In genomic region chr14:78533701-78534100, GRCm38 (mm10) we compare ENCODE assay signal across 19 mouse cellular contexts.
"Had no signal": no experiment of that assay in that cellular context is flagged by ENCODE, and none has a peak within 500 bp of the region (broad histone marks: within the 10 kb centered on the region; RNA-seq: fewer than 3 reads in every experiment).

No protein-coding gene starts in this region.

- H3K27me3 ChIP-seq: intestine, embryonic 15.5 days; kidney, embryonic 15.5 days; limb, embryonic 15.5 days; megakaryocyte, embryonic 14.5 days; midbrain, embryonic 12.5 days; neural tube, embryonic 12.5 days; stomach, embryonic 15.5 days had no signal

- H3K9ac ChIP-seq: intestine, embryonic 15.5 days; kidney, embryonic 15.5 days; limb, embryonic 15.5 days; liver, embryonic 14.5 days; liver, postnatal 0 days; midbrain, embryonic 12.5 days; neural tube, embryonic 12.5 days; stomach, embryonic 15.5 days had no signal

- H3K9me3 ChIP-seq: intestine, embryonic 15.5 days; kidney, embryonic 15.5 days; limb, embryonic 15.5 days; megakaryocyte, embryonic 14.5 days; midbrain, embryonic 12.5 days; neural tube, embryonic 12.5 days; stomach, embryonic 15.5 days had no signal

- H3K4me2 ChIP-seq: intestine, embryonic 15.5 days; kidney, embryonic 15.5 days; limb, embryonic 15.5 days; liver, embryonic 11.5 days; midbrain, embryonic 12.5 days; neural tube, embryonic 12.5 days; stomach, embryonic 15.5 days had no signal

- H3K27ac ChIP-seq: intestine, embryonic 15.5 days; kidney, embryonic 15.5 days; limb, embryonic 15.5 days; liver, embryonic 14.5 days; midbrain, embryonic 12.5 days; neural tube, embryonic 12.5 days; stomach, embryonic 15.5 days had no signal

- ATAC-seq: hindbrain, embryonic 16.5 days; intestine, embryonic 15.5 days; liver, postnatal 0 days had no signal

- H3K36me3 ChIP-seq: intestine, embryonic 15.5 days; kidney, embryonic 15.5 days; limb, embryonic 15.5 days; midbrain, embryonic 12.5 days; neural tube, embryonic 12.5 days; stomach, embryonic 15.5 days had no signal

- DNase-seq: kidney, adult 11 months; kidney, adult 8-10 months; kidney, postnatal 10 days; kidney, postnatal 36 days; liver, postnatal 0 days; right cerebral cortex, adult 18-20 months; right cerebral cortex, postnatal 14 days; right cerebral cortex, postnatal 4 days; thymus, postnatal 25 days had no signal

- H3K4me3 ChIP-seq: intestine, embryonic 15.5 days; kidney, embryonic 15.5 days; limb, embryonic 15.5 days; megakaryocyte, embryonic 14.5 days; midbrain, embryonic 12.5 days; neural tube, embryonic 12.5 days; stomach, embryonic 15.5 days had no signal
